Mouse (Mus musculus) brain, adult 2 months (tissue): ENCODE measurements around the gene Tprg.

Experiments used
- DNase-seq: peaks from one replicate; pipeline ENCODE4 v3.0.0; 2011; ENCODE audit warnings: low read depth, low spot score

Gene Tprg

DNA sequence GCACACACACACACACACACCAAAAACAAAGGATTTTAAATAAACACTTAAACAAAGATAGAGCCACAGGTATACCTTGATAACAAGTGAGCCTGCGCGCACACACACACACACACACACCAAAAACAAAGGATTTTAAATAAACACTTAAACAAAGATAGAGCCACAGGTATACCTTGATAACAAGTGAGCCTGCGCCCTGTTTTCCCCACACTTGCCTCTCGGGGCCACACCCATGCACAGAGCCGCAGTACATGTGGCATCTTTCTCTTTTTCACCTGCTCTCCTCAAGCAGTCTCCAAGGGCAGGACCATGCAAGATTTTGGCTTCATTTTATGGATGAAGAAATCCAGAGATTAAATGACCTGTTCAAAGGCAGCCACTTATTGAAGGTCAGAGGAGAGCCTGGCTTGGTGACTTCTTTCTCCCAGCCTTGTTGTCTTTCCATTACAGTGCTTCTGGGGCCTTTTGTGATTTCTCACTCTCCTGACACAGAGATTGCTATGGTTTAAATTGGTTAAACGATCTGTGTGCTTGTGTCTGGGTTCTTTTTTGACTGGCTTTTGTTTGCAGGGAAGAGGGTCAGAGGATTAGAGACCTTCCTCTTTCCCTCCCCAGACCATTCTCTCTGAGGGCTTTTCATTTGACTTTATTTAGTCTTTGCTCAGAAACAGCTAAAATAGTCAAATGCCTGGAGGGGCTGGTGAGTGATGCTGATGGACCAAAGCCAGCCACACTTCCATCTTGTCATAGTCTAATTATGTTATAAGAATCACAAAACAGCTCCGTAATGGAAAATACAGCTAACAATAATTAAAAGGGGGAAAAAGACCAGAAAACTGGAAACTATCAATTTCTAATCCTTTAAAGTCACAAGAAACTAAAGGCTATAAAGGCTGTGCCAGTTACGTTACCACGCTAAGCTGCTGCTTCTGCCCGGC is 46.9 kb downstream of the Tprg start:
- DNase-seq: no peak

DNA sequence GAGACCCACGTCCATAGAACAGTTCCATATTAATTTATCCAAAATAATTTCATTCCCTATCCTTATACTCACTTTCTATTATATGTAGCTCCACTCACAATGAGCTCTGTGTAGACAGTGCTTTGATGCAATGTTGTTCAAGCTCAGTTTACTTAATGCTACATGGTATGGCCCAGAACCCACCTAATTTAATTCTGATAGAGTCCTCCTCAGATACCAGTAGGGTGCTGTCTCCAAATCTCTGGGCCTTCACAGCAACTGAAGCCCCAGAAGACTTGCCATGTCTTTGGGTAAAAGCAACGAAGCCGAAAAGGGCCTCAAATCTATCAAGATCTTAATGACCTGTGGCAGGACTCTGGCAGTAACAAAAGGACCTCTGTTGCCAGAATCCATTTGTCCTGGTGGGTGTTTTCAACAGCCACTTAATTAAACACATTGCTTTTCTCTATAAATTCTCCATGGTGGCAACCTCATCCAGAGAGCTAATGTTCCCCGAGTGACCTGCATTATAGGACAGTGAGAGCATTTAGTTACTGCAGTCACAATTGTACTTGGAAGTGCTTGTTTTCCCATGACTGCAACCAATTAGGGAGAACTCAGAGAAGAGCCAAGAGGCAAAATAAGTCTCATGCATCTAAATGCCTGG is 48.6 kb downstream of the Tprg start:
- DNase-seq: no peak

DNA sequence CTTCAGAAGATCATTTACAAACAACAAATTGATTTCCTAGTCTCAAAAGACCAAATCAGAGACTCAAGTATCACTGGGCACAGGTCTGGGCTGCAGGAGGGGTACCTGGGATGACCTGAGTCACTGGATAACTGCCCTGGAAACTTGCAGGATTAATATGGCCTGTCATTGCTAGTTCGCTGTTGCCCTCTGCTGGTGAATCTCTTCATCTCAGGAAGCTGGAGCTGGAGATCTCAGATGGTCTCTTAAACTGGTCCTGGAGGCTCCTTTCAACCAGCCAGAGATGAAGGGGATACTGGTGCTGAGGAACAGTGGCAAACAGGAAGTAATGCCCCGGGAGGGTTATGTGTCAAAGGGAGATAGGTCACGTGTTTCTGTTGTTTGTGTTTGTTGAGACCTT is 63.0 kb downstream of the Tprg start:
- peak; percentile 77 for DNase-seq

DNA sequence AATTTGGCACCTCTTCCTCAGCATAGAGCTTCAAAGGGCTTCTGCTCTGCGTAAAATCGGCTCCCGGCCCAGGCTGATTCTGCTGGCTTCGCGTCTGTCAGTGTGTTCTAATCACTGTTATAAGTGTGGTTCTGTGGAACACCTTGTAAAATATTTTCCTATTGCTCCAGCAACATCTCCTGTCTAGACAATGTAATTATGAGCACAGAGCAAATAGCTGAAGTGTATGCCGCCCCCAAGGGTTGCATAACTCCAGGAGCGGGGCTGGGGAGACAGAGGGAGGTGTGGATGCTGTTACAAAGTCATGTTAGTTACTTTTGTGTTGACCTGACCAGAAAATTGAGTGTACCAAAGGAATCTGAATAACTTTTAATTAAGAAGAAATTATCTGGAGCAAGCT is 81.2 kb downstream of the Tprg start:
- peak; percentile 24 for DNase-seq

DNA sequence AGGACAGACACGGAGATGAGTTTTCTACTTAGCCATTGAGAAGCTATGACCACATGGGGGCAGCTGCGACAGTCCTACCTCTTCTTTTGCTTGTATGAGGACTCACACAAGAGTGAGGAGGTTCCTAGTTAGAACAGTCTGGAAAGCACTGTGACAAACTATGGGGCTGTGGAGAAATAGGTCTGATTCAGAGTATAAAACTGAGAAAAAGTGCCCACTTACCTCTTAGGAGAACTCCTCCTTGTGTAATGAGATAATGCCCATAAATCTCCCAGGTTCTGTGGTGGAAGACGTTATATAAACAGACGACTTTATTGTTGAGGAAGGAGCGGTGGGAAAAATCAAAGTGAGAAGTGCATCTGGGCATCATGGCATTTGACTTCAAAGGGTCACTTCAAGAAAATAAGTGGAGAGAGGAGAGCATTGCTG is 83.4 kb downstream of the Tprg start:
- DNase-seq: peak; percentile 26

DNA sequence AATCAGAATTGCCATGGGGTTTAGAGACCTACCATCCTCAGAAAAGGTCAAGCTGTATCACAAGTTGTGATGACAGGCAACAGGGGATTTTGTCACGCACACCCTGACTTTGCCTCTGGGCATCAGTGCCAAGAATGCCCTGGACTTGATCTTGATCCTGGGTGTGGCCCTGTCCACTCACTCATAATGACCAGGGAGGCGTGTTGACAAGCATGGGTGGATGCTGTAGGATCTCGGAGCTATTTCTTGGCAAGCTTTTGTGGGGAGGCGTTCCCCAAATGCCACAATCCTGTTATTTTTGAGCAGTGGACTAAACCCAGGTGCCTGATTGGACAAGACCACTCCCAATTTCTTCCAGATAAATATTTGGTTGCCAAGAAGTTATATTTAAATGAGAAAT is 87.5 kb downstream of the Tprg start:
- no peak for DNase-seq

DNA sequence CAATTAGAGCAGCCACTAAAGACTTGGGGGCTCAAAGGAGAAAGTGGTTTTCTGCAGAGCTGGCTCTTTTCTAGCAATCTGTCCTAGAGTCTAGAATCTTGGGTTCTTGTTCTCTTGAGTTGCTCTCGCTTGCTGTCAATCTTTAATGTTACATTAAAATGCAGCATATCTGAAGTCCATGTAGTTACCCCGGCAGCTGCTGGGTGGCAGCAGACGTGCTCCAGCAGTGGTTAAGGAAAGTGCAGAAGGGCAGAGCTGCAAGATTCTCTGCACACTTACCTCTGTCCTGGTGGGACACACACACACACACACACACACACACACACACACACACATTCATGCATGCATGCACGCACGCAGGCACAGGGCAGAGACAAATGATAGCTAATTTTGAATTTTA is 88.2 kb downstream of the Tprg start:
- peak; percentile 49 for DNase-seq

DNA sequence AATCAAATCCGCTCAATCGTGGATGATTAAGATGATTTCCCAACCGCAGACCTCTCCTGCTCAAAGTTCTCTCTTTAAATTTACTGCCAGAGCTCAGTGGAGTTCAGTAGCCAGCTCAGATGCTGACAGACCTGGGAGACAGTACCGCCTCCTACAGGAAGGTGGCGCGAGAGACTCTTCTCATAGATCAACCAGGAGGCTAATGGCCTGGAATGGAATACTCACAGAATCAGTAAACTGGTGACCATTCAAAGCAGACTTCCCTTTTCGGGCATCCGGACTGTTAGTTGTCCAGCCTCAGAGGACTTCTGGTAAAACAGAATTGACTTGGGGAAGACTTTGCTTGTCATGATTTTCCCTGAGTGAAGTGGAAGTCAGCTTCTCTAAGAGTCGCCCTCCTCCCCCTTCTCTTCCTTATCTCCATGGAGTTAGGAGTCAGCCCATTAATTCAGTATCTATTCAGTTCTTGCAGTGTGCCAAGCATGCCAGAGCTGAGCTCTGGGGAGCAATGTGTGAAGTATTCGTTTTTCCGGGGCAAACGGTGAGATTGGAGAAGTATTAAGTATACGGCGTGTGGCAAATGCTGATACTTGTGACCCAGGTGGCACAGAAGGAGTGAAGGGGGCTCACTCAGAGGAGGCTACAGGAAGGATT is 90.2 kb downstream of the Tprg start:
- DNase-seq: peak; percentile 60

DNA sequence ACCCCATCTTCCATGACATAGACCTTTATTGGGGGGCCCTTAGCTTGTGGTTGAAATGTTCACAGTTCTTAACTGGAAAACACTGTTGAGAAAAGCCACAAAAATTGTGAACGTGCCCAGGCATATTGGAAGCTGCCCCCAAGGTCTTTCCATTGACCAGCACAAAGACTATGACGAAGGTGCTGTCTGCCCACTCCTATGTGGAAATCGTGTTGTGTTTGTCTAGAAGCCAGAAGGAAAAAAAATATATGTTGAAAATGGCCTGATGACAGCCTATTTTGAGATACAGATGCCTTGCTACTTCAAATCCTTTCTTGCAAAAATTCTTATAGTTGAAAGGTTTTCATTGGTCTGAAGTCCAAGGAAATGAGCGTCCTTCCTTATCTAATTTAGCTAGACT is 91.1 kb downstream of the Tprg start:
- no peak for DNase-seq

DNA sequence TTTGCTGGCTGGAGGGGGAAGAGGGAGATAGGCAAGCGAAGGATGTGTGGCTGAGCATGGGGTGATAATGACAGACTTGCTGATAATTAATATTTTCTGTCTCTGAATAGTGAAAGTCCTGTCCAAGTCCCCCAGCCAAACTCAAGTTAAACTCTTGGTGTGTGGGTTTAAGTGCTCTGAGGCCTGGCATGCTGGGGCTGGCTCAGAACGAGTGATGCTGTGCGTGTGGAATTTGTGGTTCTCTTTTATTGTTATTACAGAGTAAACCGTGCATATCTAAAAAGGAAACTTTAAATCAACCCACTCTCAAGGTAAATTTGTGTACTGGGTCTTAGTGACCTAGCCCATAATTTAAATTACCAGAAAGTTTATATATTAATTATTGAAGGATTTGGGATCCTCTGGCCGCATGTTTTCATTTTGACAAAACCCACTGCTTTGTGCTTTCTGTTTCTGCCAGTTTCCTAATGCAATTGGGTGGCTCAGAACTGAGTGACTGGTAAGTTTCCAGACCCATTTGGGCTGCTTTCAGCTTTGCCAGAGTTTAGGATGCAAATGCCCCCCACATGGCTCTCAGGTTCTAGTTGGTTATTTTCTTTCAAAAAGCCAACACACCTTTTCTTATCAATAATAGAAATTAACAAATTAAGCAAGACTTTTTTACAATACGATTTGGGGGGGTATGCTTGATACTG is 99.0 kb downstream of the Tprg start:
- no peak for DNase-seq

DNA sequence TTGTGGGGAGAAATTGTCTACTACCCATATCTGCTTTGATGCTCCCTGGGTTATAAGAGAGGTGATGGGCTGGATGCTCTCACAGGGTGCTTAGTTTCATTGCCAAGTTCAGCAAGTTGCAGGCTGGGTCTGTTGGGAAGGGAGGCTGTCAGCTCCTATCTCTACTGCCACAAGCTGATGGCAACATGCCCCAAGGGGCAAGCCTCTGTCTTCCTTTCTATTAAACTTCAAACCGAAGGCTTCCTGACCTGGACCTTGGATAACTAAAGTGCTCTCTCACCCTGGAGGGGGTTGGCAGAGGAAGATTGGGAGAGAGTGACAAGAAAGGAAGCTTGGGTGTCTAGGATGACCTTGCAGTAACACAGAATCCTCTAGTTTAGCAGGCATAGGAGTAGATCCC is 108.1 kb downstream of the Tprg start:
- DNase-seq: no peak

DNA sequence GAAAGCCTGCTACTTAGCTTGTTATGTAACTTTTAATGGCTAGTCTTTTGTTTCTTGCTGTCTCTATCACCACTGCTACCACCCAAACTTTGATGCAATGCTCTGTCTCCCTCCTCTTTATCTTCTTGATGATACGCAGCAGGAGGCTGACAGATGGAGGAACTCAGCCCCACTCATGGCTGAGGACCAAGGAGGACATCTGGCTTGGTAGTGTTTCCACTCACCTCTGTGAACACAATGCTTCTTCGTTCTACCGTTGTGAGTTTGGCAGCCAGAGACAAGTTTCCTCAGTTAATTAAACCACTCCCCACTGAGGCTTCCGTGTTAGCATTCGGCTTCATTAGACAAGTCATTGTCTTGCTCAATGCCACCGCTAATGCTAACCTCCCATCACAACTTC is 117.5 kb downstream of the Tprg start:
- DNase-seq: peak; percentile 31

DNA sequence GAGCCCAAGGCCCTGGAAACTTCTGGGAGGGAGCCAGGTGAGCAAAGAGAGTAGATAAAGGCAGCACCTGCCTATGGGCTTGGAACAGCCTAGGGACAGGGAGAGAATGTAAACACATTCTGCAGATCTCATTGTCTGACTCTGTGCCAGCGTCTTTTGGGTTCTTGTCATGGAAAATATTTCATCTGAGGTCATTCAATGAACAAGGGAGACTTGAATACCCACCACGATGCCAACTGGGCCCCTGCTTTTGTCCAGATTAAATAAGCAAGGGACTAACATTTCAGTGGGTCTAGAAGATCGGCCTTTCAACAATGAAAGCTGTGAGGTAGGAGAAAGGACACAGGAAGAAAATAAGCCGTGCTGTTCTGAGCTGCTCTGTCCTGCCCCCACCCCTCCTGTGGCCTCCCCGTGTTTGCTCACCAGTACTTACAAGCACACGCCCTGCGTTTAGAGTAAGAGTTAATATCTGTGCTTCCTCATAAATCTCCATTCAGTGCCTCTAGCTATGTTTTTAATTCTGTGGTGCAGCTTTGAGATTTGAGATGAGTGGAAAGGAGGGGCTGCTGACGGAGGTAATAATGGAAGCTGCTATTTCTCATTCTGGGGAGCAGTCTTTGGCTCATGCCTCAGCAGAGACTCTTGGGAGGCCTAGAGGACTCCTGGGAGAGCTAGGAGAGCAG is 120.7 kb downstream of the Tprg start:
- DNase-seq: peak; percentile 27

DNA sequence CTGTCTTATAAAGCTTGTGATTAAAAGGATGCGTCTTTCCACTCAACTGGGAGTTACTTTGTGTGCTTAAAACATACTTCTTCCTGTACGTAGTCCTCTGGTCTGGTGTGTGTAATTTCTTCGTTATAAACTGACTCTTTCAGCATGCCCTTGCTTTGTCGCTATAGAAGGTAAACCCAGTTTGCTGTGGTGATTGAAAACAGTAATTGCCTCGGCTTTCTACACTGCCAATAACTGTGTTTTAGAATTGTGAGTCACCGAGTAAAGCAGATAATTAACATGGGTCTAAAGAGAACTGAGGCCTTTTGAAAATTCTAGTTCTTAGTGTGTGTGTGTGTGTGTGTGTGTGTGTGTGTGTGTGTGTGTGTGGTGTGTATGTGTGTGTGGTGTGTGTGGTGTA is 121.4 kb downstream of the Tprg start:
- peak; percentile 38 for DNase-seq

DNA sequence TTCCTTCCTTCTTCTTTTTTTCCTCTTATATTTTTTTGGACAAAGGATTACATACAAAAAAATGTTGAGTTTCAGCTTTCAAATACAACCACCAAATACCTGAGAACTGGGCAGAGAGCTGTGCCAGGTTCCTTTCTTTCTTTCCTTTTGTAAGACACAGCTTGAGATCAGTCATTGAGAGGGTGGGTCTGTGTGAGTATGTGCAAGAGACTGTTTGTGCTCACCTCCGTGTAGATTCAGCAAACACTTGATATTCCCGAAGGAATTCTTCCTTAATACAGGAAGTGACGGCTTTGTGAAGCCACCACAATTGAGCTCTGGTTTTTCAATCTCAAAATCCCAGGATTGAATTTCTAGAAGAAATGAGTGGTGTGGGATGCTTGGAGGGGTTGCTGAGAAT is 124.7 kb downstream of the Tprg start:
- DNase-seq: no peak

DNA sequence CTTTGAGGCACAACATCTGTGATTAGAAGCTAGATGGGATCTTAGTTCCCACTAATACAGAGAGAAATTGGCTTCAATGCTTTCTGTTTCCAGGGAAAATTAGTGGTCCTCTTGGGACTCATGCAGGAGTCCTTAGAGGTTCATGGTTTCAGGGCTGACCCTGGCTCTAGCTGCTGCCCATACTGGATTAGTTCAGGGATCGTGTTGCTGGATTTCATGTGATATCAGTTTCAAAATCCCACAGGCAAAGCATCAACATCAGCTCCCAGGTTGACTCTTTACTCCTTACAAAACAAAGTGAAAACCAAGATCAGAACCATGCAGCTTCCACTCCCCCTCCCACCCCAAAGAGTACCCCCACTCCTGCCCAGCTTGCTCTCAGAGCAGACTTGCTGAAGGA is 127.3 kb downstream of the Tprg start:
- no peak for DNase-seq

DNA sequence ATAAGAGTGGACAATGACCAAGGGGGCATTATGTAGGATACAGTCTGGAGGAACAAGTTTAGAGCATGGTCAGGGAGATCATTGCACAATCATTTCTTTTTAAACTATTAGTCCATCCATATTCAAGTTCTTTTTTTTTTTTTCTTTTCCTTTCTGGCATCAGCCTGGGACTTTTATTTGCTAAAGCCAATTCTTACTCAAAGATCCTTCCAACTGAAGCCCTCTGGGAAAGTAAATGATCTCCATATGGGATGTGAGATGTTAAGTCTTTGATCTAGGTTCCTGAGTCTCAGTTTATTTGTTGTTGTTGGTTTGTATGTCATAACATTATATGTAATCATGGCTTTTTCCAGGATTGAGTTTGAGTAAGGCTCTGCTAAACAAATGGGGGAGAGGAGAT is 128.6 kb downstream of the Tprg start:
- no peak for DNase-seq

DNA sequence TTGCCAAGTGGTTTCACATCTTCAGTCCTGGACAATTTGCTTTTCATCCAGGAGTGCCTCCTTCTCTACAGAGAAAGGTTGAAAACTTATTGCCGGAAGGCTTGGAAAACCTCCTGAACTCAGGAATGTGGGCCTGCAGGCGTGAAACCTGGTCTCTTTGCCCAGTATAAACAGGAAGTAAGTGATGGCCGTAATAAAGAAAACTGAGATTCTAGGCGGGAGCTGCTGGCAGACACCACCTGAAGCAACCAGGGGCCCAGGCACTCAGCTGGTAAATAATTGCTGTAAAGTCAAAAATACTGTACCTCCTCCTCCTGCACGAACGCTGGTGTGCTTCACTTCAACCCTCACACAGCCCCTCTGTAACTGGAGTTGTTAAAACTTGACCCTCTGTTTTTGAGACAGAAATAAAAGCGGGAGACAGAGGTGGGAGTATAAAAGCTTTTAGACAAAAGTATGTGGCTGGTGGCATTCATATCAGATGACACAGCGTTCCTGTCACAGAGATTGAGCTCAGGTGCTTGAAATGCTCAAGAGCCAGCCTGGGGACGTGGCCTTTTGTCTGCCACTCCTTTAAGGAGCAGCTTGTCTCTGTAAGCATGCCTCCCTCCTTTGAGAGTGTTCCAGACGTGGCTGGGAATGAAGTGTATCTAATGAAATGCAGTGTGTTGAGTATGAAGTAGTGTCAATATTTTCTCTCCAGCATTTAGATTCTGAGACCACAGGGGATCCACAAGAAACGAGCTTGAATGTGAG is 131.4 kb downstream of the Tprg start:
- DNase-seq: peak; percentile 6

DNA sequence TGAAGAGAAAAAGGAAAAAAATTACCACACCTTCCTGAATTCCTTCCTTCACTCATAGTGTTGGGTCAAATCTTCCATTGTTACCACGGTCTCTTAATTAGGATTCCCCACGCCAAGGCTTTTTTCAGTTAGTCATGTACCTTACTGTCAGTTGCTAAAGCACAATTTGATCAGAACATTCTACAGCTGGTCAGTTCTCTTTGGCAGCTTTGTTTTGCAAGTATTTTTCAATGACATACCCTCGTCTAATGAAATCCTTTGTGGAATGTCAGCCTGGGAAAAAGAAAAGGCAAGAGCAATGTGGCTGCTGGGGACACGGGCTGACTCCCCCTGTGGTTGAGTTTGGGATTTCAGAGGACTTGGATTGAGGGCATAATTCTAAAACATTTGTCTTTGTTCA is 136.4 kb downstream of the Tprg start:
- DNase-seq: no peak

DNA sequence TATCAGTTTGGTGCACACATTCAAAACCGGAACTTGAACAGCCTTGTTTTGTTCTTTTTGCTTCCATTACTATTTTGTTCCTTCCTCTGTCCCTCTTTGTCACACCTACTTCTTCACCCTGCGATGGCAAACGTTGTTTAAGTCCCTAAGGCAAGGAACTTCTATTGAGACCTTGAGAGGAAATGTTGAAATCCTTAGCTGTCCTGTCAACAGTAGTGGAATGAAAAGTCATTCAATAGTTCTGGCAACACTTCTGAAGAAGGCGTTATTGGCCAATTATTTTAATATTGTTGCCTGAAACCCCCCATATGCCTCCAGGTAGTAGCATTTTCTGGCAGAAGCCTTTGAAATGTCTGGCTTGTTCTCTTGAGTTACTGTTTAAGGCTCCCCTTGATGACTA is 137.4 kb downstream of the Tprg start:
- no peak for DNase-seq

DNA sequence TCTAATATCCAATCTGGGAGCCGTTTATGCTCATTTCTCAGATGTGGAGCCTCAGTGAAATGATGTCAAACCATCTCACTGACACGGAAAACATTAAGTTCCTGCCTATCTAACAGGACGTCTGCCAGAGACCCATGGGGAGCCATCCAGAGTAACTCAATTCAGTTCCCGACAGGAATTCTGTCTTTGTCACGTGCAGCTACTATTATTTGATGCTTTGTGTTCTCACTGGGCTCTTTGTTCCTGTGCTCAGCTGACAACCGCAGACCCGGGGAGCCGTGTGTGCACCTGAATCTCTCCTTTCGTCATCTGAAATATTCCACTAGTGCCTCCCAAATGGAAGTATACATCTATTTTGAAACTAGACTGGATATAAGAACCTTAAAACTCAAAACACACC is 138.3 kb downstream of the Tprg start:
- no peak for DNase-seq
